Mouse (Mus musculus) granulocyte monocyte progenitor cell, adult 5-6 weeks (primary cell): ENCODE measurements at regions not wholly inside any gene's neighbourhood (a gene's known extent, or its start where the extent isn't known, plus 50 kb on each side); places are given as distances from the start of the nearest gene placed in this dataset.
A peak's percentile ranks its signal among the peaks of the same experiment; 100 is the strongest.

Source experiments
- ATAC-seq: replicated peaks from 2 replicates; pipeline ENCODE4 v1.8.0; 2016; ENCODE audit warnings: mild to moderate bottlenecking, moderate TSS enrichment, inconsistent platforms; ENCODE audit not compliant: poor library complexity, severe bottlenecking

DNA sequence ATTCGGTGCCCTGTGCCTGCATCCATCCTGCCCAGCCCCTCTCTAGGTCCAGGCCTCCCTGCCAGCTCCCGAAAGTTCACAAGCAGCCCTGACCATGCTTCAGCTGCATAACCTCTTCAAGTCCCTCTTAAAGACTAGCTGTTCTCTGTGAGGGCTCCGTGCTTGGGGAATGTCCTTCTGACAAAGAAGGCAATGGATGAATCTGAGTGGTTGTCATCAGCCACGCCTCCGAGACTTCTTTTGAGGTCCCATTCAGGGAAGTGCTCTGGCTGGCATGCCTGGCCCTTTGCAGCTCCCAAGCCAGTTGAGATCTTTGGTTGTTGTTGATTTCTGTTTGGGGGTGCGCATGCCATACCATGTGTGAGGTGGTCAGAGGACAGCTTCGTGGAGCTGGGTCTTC is 105.9 kb upstream of the Haao start:
- no peak for ATAC-seq

DNA sequence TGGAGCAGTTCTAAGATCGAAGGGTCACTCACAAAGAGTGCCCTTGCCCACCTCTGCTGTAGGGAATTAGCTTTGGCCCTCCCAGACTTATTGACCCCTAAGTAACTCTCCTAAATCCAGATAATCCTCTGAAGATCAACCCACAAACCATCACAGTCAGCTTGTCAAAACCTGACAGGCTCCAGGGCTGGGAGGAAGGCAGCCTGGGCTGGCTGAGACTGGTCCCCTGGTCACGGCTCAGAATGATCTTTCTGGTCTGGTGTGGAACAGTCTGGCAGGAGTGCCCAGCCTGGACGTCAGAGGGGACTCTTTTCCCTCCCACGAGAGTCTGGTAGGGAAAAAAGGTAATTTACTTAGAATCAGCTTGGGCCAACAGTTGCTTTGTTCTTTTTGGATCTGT is 99.0 kb upstream of the Haao start:
- no peak for ATAC-seq

- no peak for ATAC-seq
These were observed 91.6 kb upstream of the Haao start for GRCm38 (mm10) chr17:83939344-83939743.

GRCm38 (mm10) chr17:83938671-83939244 is 91.0 kb upstream of the Haao start:
- ATAC-seq: no peak

DNA sequence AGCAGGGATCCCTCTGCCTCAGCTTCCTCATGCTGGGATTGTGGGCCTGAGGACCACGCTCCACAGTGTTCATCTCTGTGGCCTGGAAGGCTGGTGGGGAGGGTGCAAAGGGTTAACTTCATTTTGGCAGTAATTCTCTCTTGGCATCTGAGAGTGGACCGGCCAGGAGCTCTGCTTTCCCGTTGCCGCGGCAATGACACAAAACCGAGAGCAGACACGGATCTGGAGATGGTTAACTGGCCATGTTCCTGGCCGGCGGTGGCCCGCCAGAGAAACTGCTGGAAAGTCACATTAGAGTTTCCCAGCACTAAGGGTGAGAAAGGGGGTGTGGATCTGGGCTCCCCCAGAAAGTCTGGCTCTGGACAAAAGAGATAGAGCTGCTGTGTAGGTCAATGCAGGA is 89.8 kb upstream of the Haao start:
- no peak for ATAC-seq

DNA sequence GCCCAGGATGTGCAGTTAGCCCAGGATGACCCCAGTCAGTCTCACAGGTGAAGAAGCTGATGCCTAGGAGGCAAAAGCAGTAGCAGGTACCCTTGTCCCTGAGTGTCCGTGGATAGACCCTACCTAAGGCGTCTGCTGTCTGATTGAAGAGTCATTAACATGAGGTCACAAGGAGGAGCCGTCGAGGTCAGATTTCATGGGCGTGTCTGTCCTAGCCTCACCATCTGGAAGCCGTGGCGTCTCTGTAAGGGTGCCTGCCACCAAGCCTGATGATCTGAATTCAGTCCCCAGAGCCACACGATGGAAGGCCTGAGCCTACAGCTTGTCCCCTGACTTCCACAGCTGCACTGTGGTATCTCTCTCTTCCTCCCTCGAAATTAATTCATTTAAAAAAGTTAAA is 88.9 kb upstream of the Haao start:
- ATAC-seq: no peak

GRCm38 (mm10) chr17:83935969-83936368 is 88.2 kb upstream of the Haao start:
- ATAC-seq: no peak

- no peak for ATAC-seq
These were observed 87.5 kb upstream of the Haao start for GRCm38 (mm10) chr17:83935232-83935631.

- no peak for ATAC-seq
These were observed 86.0 kb upstream of the Haao start for GRCm38 (mm10) chr17:83933743-83934142.

- no peak for ATAC-seq
These were observed 82.6 kb upstream of the Haao start for GRCm38 (mm10) chr17:83930401-83930800.

- ATAC-seq: no peak
These were observed 80.1 kb upstream of the Haao start for GRCm38 (mm10) chr17:83927749-83928387.

GRCm38 (mm10) chr17:83924259-83924922 is 76.6 kb upstream of the Haao start:
- ATAC-seq: peak; percentile 76

DNA sequence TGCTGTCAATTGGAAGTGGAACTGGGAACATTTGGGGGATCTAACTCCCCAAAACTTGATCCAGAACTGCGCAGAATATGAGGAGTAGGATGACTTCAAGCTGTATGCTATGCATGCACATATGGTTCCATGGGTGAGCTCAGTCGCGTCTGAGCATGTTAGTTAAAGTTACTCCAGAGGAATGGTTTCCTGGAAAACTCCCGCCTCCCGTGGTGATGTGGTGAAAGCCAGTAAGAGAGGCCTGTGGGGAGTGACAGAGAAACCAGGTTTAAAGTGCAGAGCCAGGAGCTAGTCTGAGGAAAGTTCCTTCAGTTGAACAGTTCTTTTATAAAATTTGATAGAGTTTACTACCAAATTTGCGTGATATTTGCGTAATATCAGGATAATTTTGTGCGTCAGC is 73.1 kb upstream of the Haao start:
- no peak for ATAC-seq

- ATAC-seq: no peak
These were observed 72.5 kb upstream of the Haao start for GRCm38 (mm10) chr17:83920225-83920624.

DNA sequence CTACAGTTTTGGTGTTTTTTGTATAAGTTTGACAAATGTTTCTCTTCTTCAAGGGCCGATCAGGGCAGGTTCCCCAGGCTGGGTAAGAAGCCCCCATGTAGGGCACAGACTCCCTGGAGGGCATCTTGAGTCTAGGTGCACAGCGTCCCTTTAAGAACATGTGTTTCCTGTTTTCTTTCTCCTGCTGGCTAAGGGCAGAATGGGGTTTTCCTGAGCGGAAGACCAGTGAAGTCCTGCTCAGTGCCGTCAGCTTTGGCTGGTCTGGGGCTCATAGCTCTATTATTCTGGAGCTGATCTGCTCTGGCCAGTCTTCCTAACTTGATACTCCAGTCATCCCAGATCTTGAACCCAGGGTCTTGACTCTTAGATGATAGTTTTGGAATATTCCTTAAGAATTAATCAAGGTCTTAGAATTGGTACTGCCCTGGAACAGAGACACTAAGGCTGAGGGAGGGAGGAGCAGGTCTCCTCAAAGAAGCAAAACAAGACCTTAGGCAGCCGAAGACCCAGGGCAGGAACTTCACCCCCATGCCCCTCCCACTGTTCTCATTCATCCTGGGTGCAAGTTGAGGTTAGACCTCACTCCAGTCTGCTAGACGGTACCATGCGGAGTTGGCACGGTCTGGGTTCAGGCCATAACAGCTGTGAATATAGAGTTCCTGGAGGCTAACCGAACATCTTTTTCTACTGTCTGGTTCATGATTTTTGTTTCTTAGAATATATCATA is 70.8 kb upstream of the Haao start:
- peak; percentile 65 for ATAC-seq

GRCm38 (mm10) chr17:83917781-83918180 is 70.0 kb upstream of the Haao start:
- no peak for ATAC-seq

- ATAC-seq: peak; percentile 64
These were observed 69.0 kb upstream of the Haao start for GRCm38 (mm10) chr17:83916684-83917166.

DNA sequence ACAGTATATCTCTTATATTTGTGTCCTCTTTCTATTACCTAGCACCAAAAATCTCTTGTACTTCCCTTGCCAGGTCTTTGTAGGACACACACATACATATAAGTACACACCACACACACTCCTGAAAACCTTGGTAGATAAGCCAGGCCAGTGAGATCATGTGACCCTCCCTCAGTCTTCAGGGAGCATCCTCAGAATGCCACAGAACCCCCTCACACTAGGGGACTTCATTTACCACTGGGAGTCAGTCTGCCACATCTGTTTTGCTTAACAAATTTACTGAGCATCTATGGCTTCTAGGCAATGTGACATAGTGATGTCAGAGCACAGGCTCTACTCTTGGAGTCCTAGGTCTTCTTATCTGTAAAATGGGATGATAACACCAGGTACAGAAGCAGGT is 67.3 kb upstream of the Haao start:
- no peak for ATAC-seq

- ATAC-seq: 0 out of 2 replicates have a peak, but pooled peaks have one; percentile 30
These were observed 66.8 kb upstream of the Haao start for GRCm38 (mm10) chr17:83914603-83915002.

DNA sequence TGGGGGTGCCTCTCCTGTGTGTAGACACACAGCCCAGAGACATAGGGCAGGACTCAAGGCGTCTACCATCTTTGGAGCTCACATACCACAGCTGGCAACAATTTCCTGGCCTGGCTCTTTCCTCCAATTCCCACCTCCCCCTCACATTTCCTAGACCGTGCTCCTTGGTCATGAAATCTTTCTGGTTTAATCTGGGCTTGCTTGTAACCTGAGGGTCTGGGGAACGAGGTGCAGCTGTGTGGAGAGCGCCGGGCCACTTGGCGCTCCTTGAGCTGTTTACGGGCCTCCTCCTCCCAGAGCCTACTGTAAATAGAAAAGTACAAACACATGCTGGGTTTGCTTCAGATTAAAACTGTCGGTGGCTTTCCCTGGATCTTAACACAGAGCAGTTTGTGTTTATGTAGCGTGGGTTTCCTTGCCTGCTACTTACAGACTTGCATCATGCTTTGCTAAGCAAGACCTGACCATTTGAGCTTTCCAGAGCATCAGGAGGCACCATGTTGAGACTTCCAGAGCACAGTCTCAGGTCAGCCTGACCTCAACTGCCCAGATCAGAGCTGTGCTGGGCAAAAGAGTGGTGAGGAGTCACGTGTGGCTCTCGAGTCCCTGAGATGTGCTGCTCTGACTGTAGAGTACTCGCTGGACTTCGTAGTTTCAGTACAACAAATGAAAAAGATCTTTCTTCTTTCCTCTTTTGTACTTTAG is 66.1 kb upstream of the Haao start:
- ATAC-seq: no peak

GRCm38 (mm10) chr17:83912421-83912820 is 64.7 kb upstream of the Haao start:
- ATAC-seq: no peak
